In the genomic region with DNA sequence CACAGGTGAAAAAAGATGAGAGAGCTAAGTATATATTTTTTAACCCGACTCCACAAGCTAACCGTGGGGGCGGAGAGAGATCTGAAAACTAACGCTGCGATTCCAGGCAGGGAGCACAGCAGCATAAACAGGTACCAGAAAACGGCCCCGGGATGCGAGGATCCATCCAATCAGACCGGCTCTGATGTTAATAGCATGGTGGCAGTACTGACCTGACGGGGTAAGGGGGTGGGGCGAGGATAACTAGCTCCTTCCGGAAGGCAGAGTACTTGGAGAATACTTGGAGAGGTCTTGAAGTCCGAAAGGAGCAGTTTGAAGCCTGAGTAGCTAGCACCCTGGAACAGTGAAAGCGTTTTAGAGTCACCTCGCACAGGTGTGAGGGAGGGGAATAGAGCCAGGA, we compare ENCODE assay signal across 9 mouse cellular contexts. TPM values are rescaled to one million over a fixed set of nuclear protein-coding genes. Genes with fewer than 3 reads are reported as not detected.
DNase-seq lines count a peak whose midpoint lies in the region; ATAC-seq and TF ChIP-seq lines count a peak whose summit lies in the region.
"Had no signal": no experiment of that assay in that cellular context is flagged by ENCODE, and none has a peak within 500 bp of the region (broad histone marks: within the 10 kb centered on the region; RNA-seq: fewer than 3 reads in every experiment).

No protein-coding gene starts in this region.

- H3K4me2 ChIP-seq in lung, postnatal 0 days (replicated peaks; ENCODE audit: low read depth, low read length): peak overlapping the region; percentile 47; the same call in 1 of the 2 replicates
- H3K4me2 ChIP-seq in stomach, postnatal 0 days (replicated peaks; ENCODE audit: low read depth): no peak overlapping the region
- no peak overlapping the region; the same call in 1 of the 2 replicates for H3K4me2 ChIP-seq in liver, embryonic 11.5 days
- H3K4me2 ChIP-seq in liver, embryonic 12.5 days: no peak overlapping the region

- WGBS in hindbrain, embryonic 10.5 days: 4% methylated on average over 15 of the region's 15 CpGs
- 3% methylated on average over 15 of the region's 15 CpGs for WGBS in lung, postnatal 0 days
- 6% methylated on average over 15 of the region's 15 CpGs for WGBS in stomach, postnatal 0 days
- WGBS in liver, embryonic 11.5 days: 8% methylated on average over 15 of the region's 15 CpGs
- 10% methylated on average over 15 of the region's 15 CpGs for WGBS in liver, embryonic 12.5 days (ENCODE audit: insufficient replicate concordance)

- intact Hi-C loops in left cerebral cortex, adult 2 months (cut with DNase I): no loop called here
- intact Hi-C loops in left cerebral cortex, postnatal 25 days (cut with DNase I): no loop called here

- H3K27me3 ChIP-seq in hindbrain, embryonic 10.5 days (ENCODE audit: insufficient read depth, poor library complexity, severe bottlenecking): peaks cover 43% of the 10 kb centered on the region
- H3K27me3 ChIP-seq in lung, postnatal 0 days (replicated peaks; ENCODE audit: insufficient read depth, low read length): 0 out of 2 replicates have a peak, but pooled peaks cover 12% of the 10 kb centered on the region
- H3K27me3 ChIP-seq in stomach, postnatal 0 days (ENCODE audit: control insufficient read depth, insufficient read depth, low read length): no peaks in the 10 kb centered on the region
- H3K27me3 ChIP-seq in liver, embryonic 11.5 days (replicated peaks; ENCODE audit: control insufficient read depth, insufficient read depth, low read length): peaks cover 30% of the 10 kb centered on the region
- H3K27me3 ChIP-seq in liver, embryonic 12.5 days (replicated peaks): peaks cover 40% of the 10 kb centered on the region

- no peak overlapping the region for H3K27ac ChIP-seq in left cerebral cortex, adult 2 months
- no peak overlapping the region for H3K27ac ChIP-seq in hindbrain, embryonic 10.5 days
- H3K27ac ChIP-seq in lung, postnatal 0 days (ENCODE audit: low read length): no peak overlapping the region
- no peak overlapping the region for H3K27ac ChIP-seq in stomach, postnatal 0 days (replicated peaks)
- no peak overlapping the region for H3K27ac ChIP-seq in liver, embryonic 11.5 days (ENCODE audit: low read depth, low read length)
- H3K27ac ChIP-seq in liver, embryonic 12.5 days: no peak overlapping the region
- H3K27ac ChIP-seq: macrophage had no signal

- peak; percentile 57 for ATAC-seq in lung, postnatal 0 days
- no peak for ATAC-seq in stomach, postnatal 0 days (ENCODE audit: low FRiP score, low TSS enrichment)
- no peak for ATAC-seq in liver, embryonic 11.5 days (replicated peaks; ENCODE audit: low FRiP score)
- no peak for ATAC-seq in liver, embryonic 12.5 days

- no peak for TF ChIP-seq EP300 in lung, postnatal 0 days (IDR thresholded peaks at IDR 0.05)
- no peak for TF ChIP-seq EP300 in stomach, postnatal 0 days (optimal IDR thresholded peaks at IDR 0.05)

- TF ChIP-seq CTCF in left cerebral cortex, adult 2 months (IDR thresholded peaks at IDR 0.05): no peak
- no peak for TF ChIP-seq CTCF in lung, postnatal 0 days (IDR thresholded peaks at IDR 0.05)
- TF ChIP-seq CTCF in stomach, postnatal 0 days (IDR thresholded peaks at IDR 0.05; ENCODE audit: low read depth): no peak

- H3K9me3 ChIP-seq in hindbrain, embryonic 10.5 days: no peaks in the 10 kb centered on the region
- no peaks in the 10 kb centered on the region for H3K9me3 ChIP-seq in lung, postnatal 0 days (ENCODE audit: low read length)
- no peaks in the 10 kb centered on the region for H3K9me3 ChIP-seq in stomach, postnatal 0 days (ENCODE audit: control insufficient read depth, low read length)
- H3K9me3 ChIP-seq in liver, embryonic 11.5 days (ENCODE audit: control insufficient read depth, low read length): no peaks in the 10 kb centered on the region
- no peaks in the 10 kb centered on the region for H3K9me3 ChIP-seq in liver, embryonic 12.5 days (replicated peaks)

- no peak overlapping the region for H3K9ac ChIP-seq in lung, postnatal 0 days (replicated peaks; ENCODE audit: low read depth)
- no peak overlapping the region for H3K9ac ChIP-seq in stomach, postnatal 0 days (ENCODE audit: low read length)
- no peak overlapping the region for H3K9ac ChIP-seq in liver, embryonic 11.5 days (ENCODE audit: low read depth, low read length)
- no peak overlapping the region for H3K9ac ChIP-seq in liver, embryonic 12.5 days

- DNase-seq in left cerebral cortex, adult 2 months (ENCODE audit: extremely low spot score in 1 of 2, low spot score in 2 of 2): no peak
- DNase-seq in left cerebral cortex, postnatal 25 days (ENCODE audit: low spot score in 2 of 2): no peak
- DNase-seq in hindbrain, embryonic 10.5 days (ENCODE audit: low spot score): peak; percentile 9
- DNase-seq in lung, postnatal 0 days (ENCODE audit: low spot score): peak; percentile 40
- peak; percentile 16 for DNase-seq in stomach, postnatal 0 days (ENCODE audit: low spot score)
- DNase-seq in c-Kit-positive CD71-positive TER-119-positive erythroid progenitor cells, embryonic 14.5 days (ENCODE audit: low spot score): no peak
- DNase-seq in liver, embryonic 11.5 days (ENCODE audit: low spot score): no peak

- no peaks in the 10 kb centered on the region for H3K36me3 ChIP-seq in hindbrain, embryonic 10.5 days
- no peaks in the 10 kb centered on the region for H3K36me3 ChIP-seq in lung, postnatal 0 days (ENCODE audit: insufficient read depth, low read length)
- H3K36me3 ChIP-seq in stomach, postnatal 0 days (ENCODE audit: control insufficient read depth, insufficient read depth, low read length): no peaks in the 10 kb centered on the region
- H3K36me3 ChIP-seq in liver, embryonic 11.5 days (ENCODE audit: control insufficient read depth, insufficient read depth, low read length): no peaks in the 10 kb centered on the region
- H3K36me3 ChIP-seq in liver, embryonic 12.5 days: no peaks in the 10 kb centered on the region

- peaks cover 19% of the 10 kb centered on the region for H3K4me1 ChIP-seq in hindbrain, embryonic 10.5 days (replicated peaks)
- H3K4me1 ChIP-seq in lung, postnatal 0 days (ENCODE audit: insufficient read depth, low read depth, low read length): no peaks in the 10 kb centered on the region; the same call in 1 of the 2 replicates
- H3K4me1 ChIP-seq in stomach, postnatal 0 days (replicated peaks; ENCODE audit: control insufficient read depth, insufficient read depth): no peaks in the 10 kb centered on the region
- no peaks in the 10 kb centered on the region; the same call in 1 of the 2 replicates for H3K4me1 ChIP-seq in liver, embryonic 11.5 days (replicated peaks; ENCODE audit: control insufficient read depth, insufficient read depth, low read length)
- H3K4me1 ChIP-seq in liver, embryonic 12.5 days: peaks cover 5% of the 10 kb centered on the region; the same call in 1 of the 2 replicates

- peak overlapping the region; percentile 49 for H3K4me3 ChIP-seq in left cerebral cortex, adult 2 months
- peak overlapping the region; percentile 52 for H3K4me3 ChIP-seq in hindbrain, embryonic 10.5 days
- H3K4me3 ChIP-seq in lung, postnatal 0 days (ENCODE audit: low read depth, low read length): no peak overlapping the region
- peak overlapping the region; percentile 20; the same call in 1 of the 2 replicates for H3K4me3 ChIP-seq in stomach, postnatal 0 days (ENCODE audit: low read depth, low read length)
- H3K4me3 ChIP-seq in liver, embryonic 11.5 days (ENCODE audit: low read depth, low read length): no peak overlapping the region
- no peak overlapping the region for H3K4me3 ChIP-seq in liver, embryonic 12.5 days

RNA-seq across cellular contexts. Expression of a gene that starts 1.1 kb away (rescaled TPM):
- 1 to 10 TPM; 4.3 to 5.2 TPM for total RNA-seq in left cerebral cortex, adult 2 months (2021)
- total RNA-seq in left cerebral cortex, postnatal 25 days (2021): 1 to 10 TPM; 4.2 to 5.7 TPM
- not detected in 2 replicates for polyA plus RNA-seq in hindbrain, embryonic 10.5 days (2016; fragmentation: Nextera tagmentation; extraction: Ambion mirVana)
- not detected in 2 replicates for polyA plus RNA-seq in lung, postnatal 0 days (2015; fragmentation: Nextera tagmentation; extraction: Ambion mirVana)
- 0.18 and 0.34 TPM in 2 replicates for polyA plus RNA-seq in stomach, postnatal 0 days (2015; fragmentation: Nextera tagmentation; extraction: Ambion mirVana)
- polyA plus RNA-seq in liver, embryonic 11.5 days (2014; fragmentation: Nextera tagmentation; extraction: Ambion mirVana): not detected in 2 replicates
- polyA plus RNA-seq in liver, embryonic 12.5 days (2016; fragmentation: Nextera tagmentation; extraction: Ambion mirVana): not detected in 2 replicates
- polyA plus RNA-seq: macrophage had no signal

Comparison
In these comparisons a context has a peak if more than half of its experiments do, and no peak if none do; other contexts are left out.
1. DNase-seq: peak in hindbrain, embryonic 10.5 days (single experiment), lung, postnatal 0 days (single experiment) and stomach, postnatal 0 days (single experiment); none in left cerebral cortex, adult 2 months (0 of 2), left cerebral cortex, postnatal 25 days (0 of 2), c-Kit-positive CD71-positive TER-119-positive erythroid progenitor cells, embryonic 14.5 days (single experiment) and liver, embryonic 11.5 days (single experiment).
2. H3K4me3 ChIP-seq: peak in left cerebral cortex, adult 2 months (single experiment), hindbrain, embryonic 10.5 days (single experiment) and stomach, postnatal 0 days (single experiment); none in lung, postnatal 0 days (single experiment), liver, embryonic 11.5 days (single experiment) and liver, embryonic 12.5 days (single experiment).